Mouse (Mus musculus) cerebellum, adult 11-12 months (tissue): ENCODE measurements around the gene Stk11ip.
A peak's percentile ranks its signal among the peaks of the same experiment; 100 is the strongest.

Source experiments
- DNase-seq: peaks from one replicate; pipeline ENCODE4 v3.0.0; 2022

Gene Stk11ip

DNA sequence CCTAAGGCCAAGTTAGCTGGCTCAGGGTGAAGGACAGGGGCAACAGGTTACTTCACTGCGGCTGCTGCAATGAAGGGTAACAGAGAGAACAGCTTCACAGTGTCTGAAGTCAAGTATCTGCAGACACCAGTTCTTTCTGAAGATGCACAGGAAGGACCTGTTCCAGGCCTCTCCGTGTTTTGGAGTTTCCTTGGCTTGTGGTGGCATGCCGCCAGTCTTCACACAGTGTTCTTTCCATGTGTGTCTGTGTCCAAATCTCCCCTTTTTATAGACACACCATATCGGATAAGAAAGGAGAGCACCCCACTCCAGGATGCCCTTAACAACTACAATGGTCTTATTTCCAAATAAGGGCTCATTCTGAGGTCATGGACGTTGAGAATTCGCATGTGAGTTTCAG, 23.0 kb downstream of the Stk11ip start:
- DNase-seq = no peak

DNA sequence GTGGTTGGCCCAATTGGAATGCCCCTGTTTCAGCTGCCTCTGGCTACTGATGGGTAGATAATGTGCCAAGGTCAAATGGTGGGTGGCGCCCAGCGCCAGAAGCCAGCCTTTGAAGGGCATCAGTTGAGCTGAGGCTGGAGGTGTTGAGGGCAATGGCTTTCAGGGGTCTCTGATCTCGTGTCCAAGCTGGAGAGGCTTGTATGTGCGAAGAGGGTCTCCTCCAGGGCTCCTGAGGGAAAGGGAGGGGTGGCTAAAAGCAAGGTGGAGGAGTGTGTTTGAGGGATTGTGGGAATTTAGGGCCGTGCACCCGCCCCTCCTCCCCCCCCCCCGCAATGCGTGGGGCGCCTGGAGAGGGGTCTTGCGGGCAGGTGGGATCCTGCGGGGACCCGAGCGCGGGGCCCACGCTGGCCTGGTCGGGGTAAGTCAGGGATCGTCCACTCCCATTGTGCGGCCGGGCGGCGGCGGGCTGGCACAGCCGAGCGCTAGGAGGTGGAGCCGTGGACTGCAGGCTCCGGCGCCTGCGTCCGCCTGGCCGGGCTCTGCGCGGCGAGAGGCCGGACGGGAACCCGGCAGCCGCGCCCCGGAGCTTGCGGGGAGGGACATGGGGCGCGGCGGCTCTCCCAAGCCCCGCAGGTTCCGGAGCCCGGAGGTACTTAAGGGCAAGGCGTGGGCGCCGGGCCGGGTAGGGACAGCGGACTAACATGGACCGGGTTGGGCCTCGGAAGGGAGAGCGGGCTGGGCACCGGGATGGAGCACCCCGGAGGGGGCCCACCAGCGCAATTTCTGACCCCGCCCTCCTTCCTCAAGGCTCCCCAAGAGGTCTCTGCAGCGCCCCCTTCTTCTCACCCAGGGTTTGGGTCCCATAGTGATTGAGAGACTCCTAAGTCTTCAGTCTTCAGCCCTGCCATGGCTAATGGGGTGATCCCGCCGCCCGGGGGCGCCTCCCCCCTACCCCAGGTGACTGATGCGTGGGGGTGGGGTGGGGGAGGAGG, 24.9 kb downstream of the Stk11ip start, which contains the start of gene Slc4a3:
Slc4a3 (plus strand) TSS at position 302 of the 992 bp plus-strand sequence.
- DNase-seq = peak; percentile 82

DNA sequence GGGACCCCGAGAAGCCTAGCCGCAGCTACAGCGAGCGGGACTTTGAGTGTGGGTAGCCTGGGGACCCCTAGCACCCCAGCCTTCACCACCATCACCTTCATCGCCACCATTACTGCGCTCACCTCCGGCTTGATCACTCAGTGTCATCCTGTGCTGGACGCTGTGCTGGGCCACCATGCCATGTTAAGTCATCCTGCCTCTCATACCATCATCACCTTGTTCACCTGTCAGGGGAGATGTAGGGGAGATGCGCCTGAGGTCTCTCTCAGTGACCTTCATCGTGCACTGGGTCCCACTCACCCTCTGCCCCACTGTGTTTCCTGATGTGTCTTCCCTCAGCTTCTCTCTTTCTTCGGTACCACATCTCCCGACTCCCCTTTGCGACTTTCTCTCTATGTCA, 26.0 kb downstream of the Stk11ip start:
- no peak for DNase-seq

DNA sequence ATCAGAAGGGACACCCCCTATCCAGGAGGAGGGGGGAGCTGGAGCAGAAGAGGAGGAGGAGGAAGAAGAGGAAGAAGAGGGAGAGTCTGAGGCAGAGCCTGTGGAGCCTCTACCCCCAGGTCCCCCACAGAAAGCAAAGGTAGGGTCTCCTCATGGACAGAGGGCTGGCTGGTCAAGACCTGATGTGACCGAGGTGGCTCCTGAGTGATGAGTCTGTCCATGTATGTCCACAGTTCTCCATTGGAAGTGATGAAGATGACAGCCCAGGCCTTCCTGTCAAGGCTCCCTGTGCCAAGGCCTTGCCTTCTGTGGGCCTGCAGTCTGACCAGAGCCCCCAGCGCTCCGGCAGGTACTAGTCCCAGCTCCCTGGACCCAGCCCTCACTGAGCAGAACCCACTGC, 26.8 kb downstream of the Stk11ip start:
- no peak for DNase-seq

DNA sequence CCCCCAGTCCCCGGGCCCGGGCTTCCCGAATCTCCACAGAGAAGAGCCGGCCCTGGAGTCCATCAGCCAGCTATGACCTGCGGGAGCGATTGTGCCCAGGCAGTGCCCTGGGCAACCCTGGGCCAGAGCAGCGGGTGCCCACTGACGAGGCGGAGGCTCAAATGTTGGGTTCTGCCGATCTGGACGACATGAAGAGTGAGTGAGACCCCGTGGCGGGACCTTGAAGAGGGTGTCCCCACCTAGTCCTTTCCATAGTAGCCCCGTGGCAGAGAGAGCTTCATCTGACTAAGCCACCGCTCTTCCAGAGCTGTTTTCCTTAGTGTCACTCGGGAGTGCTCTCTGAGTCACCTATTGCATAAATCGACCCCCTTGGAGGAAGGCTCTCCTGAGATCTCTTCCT, 27.5 kb downstream of the Stk11ip start:
- no peak for DNase-seq

DNA sequence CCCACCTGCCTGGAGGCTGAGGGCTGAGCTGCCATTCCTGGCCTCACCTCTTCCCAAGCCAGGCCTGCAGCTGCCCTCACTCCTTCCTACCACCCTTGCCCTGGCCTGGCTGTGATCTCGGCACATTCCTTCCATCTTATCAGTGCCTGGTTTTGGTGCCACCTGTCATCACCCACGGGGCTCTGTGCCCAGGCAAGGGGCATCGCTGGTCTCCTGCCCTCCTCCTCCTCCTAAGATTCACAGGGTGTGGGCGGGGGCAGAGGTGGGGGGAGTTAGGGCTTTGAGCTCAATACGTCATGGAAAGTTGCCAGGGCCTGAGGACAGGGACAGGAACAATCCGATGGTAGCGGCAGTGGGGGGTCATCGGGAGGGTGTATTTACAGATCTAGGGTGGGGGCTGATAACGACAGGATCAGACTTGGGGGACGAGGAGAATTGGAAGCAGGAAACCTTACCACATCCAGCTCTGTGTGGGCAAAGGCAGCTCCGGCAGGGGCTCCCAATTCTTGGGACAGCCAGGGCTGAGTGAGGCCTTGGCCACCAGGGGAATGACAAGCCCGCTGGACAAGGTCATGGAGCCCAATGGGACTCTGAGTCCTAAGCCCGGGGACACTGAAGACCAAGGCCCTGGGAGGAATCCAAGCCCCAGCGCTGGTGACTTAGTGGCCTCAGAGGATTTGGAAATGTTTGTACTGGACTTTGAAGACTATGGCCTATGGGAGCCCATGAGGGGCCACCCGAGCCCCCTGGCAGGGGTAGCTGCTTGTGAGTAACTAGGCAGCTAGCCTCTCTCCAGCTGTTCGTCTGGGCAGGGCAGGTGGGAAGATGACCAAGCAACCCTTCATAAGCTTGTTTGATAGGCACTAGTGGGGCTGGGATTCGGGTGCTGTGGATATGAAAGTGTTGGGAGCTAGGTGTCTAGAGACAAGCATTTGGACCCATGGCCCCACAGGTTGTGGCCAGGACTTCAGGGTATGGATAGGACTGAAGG, 28.3 kb downstream of the Stk11ip start:
- peak; percentile 28 for DNase-seq

DNA sequence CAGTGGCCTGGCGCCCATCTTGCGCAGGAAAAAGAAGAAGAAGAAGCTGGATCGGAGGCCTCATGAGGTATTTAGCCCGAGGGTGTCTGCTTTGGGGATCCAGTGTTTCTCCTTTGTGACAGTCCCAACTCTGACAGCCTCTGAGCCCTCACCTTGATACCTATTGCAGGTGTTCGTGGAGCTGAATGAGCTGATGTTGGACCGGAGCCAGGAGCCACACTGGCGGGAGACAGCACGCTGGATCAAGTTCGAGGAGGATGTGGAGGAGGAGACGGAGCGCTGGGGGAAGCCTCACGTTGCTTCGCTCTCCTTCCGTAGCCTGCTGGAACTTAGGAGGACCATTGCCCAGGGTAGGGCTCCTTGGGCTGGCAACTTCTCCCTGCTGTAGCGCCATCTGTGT, 29.3 kb downstream of the Stk11ip start:
- DNase-seq = peak; percentile 15

DNA sequence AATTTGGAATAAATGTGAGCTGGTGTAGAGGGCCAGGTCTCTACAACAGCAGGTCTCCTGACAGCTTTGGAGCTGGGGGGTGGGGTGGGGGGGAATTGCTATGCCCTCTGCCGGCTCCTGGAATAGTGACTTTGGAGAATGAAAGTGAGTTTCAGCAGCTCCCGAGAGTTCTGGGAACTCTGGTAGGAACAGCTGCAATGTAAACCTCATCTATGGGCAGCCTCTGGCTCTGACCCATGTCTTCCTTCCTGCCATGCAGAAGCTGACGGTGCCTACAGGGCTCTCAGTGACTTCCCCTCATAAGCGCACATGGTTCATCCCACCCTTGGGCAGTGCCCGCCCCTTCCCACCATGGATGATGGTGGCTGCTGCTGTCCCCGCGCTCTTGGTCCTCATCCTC, 34.4 kb downstream of the Stk11ip start:
- peak; percentile 15 for DNase-seq

DNA sequence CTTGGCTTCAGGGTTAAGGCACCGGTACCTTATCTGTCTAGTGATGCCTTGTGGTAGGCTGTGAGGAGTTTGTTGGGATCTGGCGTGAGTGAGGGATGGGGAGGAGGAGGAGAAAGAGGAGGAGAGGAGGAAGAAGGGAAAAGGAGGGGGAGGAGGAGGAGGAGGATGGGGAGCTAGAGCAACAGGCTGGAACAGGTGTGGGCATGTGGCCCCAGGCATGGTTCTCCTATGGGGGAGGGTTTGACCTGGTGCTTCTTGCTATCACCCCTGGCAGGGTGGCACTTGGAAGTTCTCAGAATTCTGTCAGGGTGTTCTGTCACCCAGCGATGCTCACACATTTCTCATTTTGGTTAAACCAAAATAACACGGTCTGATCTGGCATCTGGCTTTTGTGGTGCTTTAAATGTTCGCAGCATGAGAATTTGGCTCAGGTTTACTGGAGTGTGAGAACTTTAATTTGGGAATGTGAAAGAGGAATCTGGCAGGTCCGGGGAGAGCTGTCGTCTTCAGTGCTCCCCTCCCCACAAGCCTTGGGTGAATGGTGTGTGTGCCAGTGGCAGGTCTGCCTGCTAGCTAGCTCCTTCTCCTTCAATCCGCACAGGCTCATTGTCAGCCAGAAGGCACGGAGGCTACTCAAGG, 34.9 kb downstream of the Stk11ip start:
- DNase-seq = peak; percentile 15

DNA sequence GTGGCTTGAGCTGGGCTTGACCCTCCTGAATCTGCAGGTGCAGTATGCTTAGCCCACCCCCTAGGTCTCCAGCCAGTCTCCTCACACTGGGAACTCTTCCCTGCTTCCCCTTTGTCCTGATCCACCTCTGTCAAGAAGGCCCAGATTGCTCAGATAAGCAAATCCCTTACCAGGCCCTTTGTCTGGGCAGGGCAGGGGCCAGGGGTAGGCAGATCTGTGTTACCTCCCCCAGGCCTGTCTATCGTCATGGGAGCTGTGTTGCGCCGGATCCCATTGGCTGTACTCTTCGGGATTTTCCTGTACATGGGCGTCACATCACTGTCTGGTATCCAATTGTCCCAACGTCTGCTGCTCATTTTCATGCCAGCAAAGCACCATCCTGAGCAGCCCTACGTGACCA, 35.7 kb downstream of the Stk11ip start:
- peak; percentile 16 for DNase-seq

DNA sequence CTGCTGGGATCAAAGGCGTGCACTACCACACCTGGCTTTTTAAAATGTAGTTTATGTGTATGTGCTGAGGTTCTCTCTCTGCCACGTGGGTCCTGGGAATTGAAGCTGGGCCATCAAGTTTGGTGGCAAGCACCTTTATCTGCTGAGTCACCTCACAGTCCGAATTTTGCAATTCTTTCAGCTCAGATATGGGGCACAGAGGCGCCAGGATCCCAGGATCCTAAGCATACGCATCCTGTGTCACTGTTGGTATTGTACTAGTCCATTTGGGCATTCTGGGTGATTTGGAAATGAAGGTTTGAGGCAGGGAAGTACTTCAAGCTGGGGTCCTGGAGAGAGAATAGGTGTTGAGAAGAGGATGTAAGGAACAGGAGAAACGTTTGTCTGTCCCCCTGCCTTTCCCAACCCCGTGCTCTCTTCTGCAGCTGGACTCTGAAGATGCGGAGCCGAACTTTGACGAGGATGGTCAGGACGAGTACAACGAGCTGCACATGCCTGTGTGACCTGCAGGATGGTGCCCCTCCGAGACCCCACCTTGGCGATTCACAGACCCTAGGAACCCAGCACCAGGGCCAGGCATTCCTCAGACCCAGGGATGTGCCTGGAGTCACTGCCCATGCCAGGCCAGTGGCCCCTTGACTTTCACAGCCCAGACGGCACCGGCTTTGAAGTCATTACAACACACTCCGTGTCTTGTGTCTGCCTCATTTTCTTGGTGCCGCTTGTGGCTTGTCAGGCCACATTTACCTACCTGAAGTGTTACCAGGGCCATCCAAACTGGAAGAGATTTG, 37.3 kb downstream of the Stk11ip start:
- peak; percentile 57 for DNase-seq

DNA sequence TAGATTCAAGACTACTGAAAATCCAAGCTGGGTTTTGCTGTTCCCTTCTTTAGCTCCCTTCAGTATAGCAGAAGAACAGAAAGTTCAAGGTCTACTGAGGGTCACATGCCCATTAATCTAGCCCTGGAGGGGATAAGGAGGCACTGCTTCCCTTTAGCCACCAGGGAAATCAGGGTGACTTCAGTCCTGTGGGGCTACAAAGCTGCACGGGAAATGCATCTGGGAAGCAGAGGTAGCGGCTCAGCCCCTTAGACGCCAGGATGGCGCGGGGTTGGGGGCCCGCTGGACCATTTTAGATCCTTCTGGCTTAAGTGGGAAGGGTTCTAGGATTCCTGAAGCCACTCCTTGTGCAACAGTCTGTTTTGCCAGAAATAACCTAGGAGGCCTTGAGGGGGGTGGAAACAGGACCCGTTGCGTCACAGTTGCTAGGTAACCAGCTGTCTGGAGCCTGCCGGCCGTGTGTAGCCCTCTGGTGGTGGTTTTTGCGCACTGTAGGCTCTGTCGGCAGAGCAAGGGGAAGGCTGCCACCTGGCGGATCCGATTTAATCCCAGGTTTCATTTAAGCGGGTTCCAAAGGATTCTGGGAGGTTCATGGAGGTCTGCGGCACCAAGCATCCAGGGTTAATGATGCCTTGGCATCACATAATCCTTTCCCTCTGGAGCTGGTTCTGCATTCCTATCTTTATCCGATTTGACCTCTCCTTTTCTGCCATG, 38.0 kb downstream of the Stk11ip start:
- peak; percentile 94 for DNase-seq

DNA sequence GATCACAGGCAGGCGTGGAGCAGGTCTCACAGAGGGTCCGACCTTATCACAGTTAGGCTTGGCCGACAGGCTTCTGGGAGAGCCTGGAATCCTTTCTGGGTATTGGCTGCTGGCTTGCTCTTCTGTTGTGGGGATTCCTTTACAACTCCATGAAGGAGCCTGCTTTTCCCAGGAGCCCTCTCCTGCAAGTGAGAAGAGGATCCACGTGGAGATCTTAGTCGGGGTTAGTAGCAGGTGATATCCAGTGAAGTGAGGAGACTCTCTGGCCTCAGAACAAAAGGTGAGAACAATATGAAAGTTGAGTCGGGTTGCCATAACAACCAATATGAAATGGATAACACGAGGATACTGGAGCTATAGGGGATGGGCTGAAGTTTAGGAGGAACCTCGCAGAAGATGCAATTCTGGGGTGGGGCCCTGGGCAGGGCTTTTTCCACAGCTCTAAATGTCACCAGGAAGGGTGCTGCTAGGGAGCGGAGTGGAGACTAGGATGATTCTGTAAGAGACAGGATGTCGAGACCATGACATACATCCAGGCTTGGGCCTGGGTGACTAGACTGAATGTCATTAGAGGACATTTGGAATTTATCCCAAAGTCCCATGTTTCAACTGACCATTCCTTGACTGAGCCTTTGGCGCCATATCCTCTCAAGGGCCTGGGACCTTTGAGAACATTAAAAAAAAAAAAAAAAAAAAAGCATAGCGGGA, 39.0 kb downstream of the Stk11ip start:
- peak; percentile 38 for DNase-seq

DNA sequence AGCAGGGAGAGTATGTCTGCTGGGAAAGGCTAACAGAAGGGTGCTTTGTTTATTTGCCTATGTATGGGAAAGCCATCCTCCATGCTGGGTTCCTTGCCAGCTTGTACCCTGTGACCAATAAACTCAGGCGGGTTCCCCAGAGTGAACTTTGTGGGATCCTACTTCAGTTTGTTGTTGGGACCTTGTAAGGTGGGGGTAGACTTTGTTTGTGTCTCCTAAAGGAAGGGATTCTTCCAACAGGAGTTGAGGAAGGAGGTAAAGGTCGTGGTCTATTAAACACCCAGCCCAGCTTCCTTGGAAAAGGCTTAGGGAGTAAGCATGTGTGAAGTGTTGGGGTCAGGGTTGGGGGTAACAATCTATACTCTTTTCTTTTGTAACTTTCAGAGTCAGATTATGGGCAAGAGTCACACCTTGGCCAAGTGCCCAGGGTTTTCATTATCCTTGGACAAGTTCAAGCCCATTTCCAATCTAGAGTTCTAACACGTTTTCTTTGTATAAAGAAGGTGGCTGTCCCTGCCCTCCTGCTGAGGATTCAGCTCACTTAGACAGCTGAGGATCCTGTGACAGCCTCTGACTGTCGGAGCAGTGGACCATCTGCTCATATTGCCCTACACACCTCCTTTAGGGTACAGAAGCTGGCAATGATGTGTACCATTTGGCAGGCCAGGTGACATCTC, 40.0 kb downstream of the Stk11ip start:
- DNase-seq = peak; percentile 54

DNA sequence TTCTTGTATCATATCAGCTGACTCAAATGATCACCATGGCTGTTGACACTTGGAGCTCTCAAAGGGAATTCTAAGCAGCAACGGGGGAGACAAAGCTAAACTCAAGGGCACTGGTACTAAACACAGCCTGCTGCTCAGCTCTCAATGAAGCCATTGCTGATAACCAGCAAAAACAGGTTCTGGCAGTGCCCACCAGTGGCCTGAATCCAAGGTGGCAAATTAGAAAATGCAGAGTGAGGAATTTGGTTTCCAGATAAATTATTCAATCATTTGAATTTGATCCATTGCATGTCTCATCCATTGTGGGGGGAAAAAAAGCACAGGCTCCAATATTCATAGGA, 40.5 kb downstream of the Stk11ip start:
- DNase-seq = no peak

DNA sequence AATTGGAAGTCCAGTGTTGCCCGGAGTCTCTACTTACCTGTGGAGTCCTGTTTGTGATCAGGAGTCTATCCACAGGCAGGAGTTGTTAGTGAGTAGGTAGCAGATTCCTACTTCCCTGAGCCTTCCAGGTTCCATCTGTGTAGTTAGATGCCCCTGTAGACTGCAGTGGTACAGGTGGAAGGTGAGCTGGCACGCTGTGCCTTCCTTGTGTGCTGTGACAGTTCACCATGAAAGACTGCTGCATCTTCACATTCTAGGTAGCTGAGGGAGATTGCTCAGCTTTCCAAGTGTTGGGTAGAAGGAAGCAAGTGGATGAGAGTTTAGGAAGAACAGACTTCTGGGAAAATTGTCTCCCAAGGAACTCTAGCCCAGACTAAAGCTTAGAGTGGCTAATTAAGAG, 42.8 kb downstream of the Stk11ip start:
- DNase-seq = no peak

DNA sequence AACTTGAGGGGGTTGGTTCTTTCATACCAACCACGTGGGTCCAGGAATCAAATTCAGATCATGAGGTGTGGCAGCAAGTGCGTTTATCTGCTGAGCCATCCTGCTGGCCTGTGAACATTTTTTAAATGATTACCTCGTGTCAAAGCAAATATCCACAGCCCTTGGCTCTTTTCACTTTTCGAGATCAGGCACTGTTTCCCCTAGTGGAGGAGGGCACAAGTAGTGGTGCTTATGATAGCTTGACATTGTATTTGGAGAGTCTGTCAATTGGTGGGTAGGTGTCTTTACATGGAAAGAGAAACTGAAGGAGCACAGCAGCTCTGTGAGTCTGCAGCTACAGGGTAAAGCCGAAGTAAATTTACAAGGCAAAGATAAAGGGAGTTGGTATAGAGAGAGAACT, 43.6 kb downstream of the Stk11ip start:
- DNase-seq = no peak

DNA sequence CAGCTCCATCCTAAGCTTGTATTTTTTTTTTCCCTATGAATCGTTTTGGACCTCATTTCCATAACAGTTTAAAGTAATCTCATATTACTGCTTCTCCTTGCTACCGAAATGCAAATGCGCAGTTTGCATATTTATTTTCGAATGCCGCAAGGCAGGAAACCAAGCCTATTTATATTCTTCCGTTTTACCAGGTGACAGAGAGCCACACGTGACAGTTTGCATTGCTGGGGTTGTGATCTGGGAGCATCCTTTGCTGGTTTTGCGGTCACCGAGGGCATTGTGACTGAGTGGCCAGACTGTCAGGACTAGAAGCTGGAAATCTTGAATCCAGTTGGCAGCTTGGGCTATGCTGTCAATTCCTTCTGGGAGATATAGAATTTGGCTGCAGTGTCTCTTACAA, 44.3 kb downstream of the Stk11ip start:
- no peak for DNase-seq

DNA sequence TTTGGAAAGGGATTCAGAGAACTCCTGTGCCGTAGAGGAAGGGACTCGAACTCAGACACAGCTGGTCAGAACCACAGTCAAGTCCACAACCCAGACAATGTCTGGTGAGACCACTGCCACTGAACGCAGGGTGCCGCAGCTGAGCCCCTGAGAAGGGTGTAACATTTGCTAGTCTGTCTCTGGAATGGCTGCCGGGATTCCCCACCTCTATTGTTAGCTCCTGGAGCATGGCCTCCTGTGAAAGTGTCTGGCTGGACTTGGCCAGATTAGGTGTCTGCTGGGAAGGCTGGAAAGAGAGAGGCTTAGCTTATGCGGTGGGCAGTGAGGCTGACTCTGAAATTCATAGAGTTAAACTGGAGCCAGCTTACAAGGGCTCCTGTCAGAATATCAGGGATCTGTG, 49.1 kb downstream of the Stk11ip start:
- DNase-seq = no peak

DNA sequence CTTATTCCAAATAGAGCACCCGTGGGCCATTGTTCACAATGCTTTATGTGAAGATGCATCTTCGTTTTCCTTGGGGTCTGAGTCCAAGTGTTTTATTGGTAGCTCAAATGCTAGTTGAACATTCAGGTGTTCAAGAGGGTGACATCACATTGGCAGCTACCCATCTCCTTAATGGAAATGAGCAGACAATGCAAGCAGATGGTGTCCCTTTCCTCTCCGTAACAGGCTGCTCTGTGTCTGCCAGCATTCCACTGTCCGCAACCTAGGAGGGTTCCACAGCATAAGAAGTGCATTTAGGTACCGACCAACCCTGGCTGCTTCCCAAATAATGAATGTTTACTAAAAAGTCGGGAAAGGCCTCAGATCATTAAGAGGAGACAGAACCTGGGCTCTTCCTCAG, 51.4 kb downstream of the Stk11ip start:
- peak; percentile 94 for DNase-seq
